Mouse (Mus musculus): Measurements from ENCODE around the gene Pglyrp4. TPM values are rescaled to one million over a fixed set of nuclear protein-coding genes. Genes with fewer than 3 reads are reported as not detected.
"Not testable (repeated sequence)": the region's sequence is repeated elsewhere in the genome, so short reads cannot be mapped to it uniquely, and the experiment has no call there.

Pglyrp4 gene
- not detected in 2 replicates for polyA plus RNA-seq (2015; fragmentation: Nextera tagmentation; extraction: Ambion mirVana)

GRCm38 (mm10) chr3:90726606-90727005, at the start of gene Pglyrp4:
Gene Pglyrp4 (plus strand): TSS chr3:90726906.
- Histone ChIP-seq H3K4me1 (replicated peaks) (no peaks in the 10 kb centered on the region), H3K27me3 (no peaks in the 10 kb centered on the region), H3K4me3 (replicated peaks) (no peak within 1 kb of the TSS), H3K36me3 (no peaks in the 10 kb centered on the region), H3K9ac (replicated peaks) (no peak within 1 kb of the TSS), H3K9me3 (no peaks in the 10 kb centered on the region), H3K27ac (no peak within 1 kb of the TSS), H3K4me2 (replicated peaks) (no peak within 1 kb of the TSS)
- WGBS, result 94% methylated on average over 3 of the region's 3 CpGs
- ATAC-seq, result no peak

- H3K9me3 ChIP-seq, result no peaks in the 10 kb centered on the region
- WGBS, result 68% methylated on average over 3 of the region's 3 CpGs
- no peaks in the 10 kb centered on the region for H3K36me3 ChIP-seq
- H3K4me3 ChIP-seq (replicated peaks), result no peak overlapping the region
- H3K27me3 ChIP-seq, result no peaks in the 10 kb centered on the region
- no peak overlapping the region for H3K4me2 ChIP-seq (replicated peaks)
- H3K9ac ChIP-seq (replicated peaks), result no peak overlapping the region
- no peak overlapping the region for H3K27ac ChIP-seq
- H3K4me1 ChIP-seq (replicated peaks), result no peaks in the 10 kb centered on the region
- no peak for ATAC-seq
Measured at GRCm38 (mm10) chr3:90678656-90679055, 48.0 kb upstream of the Pglyrp4 start.

- WGBS, result 93% methylated on average over 3 of the region's 3 CpGs
- no peak for ATAC-seq
- no peaks in the 10 kb centered on the region for H3K36me3 ChIP-seq
- no peak overlapping the region for H3K4me2 ChIP-seq (replicated peaks)
- H3K9me3 ChIP-seq, result no peaks in the 10 kb centered on the region
- H3K4me1 ChIP-seq (replicated peaks), result no peaks in the 10 kb centered on the region
- H3K27ac ChIP-seq, result no peak overlapping the region
- H3K27me3 ChIP-seq, result no peaks in the 10 kb centered on the region
- H3K9ac ChIP-seq (replicated peaks), result no peak overlapping the region
- no peak overlapping the region for H3K4me3 ChIP-seq (replicated peaks)
Measured at GRCm38 (mm10) chr3:90683929-90684328, 42.8 kb upstream of the Pglyrp4 start.

- no peak for ATAC-seq
- H3K9ac ChIP-seq (replicated peaks), result no peak overlapping the region
- no peaks in the 10 kb centered on the region for H3K36me3 ChIP-seq
- no peaks in the 10 kb centered on the region for H3K4me1 ChIP-seq (replicated peaks)
- H3K4me3 ChIP-seq (replicated peaks), result no peak overlapping the region
- WGBS, result 85% methylated on average over 2 of the region's 2 CpGs
- H3K27ac ChIP-seq, result no peak overlapping the region
- no peak overlapping the region for H3K4me2 ChIP-seq (replicated peaks)
- H3K27me3 ChIP-seq, result no peaks in the 10 kb centered on the region
- H3K9me3 ChIP-seq, result no peaks in the 10 kb centered on the region
Measured at GRCm38 (mm10) chr3:90686835-90687234, 39.9 kb upstream of the Pglyrp4 start.

GRCm38 (mm10) chr3:90693496-90693895, 33.2 kb upstream of the Pglyrp4 start:
- ATAC-seq, result no peak
- Histone ChIP-seq H3K27me3 (no peaks in the 10 kb centered on the region), H3K4me3 (replicated peaks) (no peak overlapping the region), H3K4me1 (replicated peaks) (no peaks in the 10 kb centered on the region), H3K36me3 (no peaks in the 10 kb centered on the region), H3K9ac (replicated peaks) (no peak overlapping the region), H3K27ac (no peak overlapping the region), H3K4me2 (replicated peaks) (no peak overlapping the region), H3K9me3 (no peaks in the 10 kb centered on the region)
- WGBS, result 82% methylated on average over 2 of the region's 2 CpGs

- H3K4me2 ChIP-seq (replicated peaks), result no peak within 1 kb of the TSS
- 69% methylated on average over 3 of the region's 3 CpGs for WGBS
- H3K4me3 ChIP-seq (replicated peaks), result no peak within 1 kb of the TSS
- H3K9ac ChIP-seq (replicated peaks), result no peak within 1 kb of the TSS
- no peak for ATAC-seq
- no peaks in the 10 kb centered on the region for H3K9me3 ChIP-seq
- H3K27ac ChIP-seq, result no peak within 1 kb of the TSS
- H3K27me3 ChIP-seq, result no peaks in the 10 kb centered on the region
- no peaks in the 10 kb centered on the region for H3K36me3 ChIP-seq
- no peaks in the 10 kb centered on the region for H3K4me1 ChIP-seq (replicated peaks)
Measured at GRCm38 (mm10) chr3:90695613-90696012, 31.1 kb upstream of the Pglyrp4 start, which contains the start of gene S100a9. Gene S100a9 (minus strand): TSS chr3:90695721.

GRCm38 (mm10) chr3:90702244-90702643, 24.5 kb upstream of the Pglyrp4 start:
- Histone ChIP-seq H3K36me3 (no peaks in the 10 kb centered on the region), H3K4me3 (replicated peaks) (no peak overlapping the region), H3K27me3 (no peaks in the 10 kb centered on the region), H3K27ac (no peak overlapping the region), H3K4me1 (replicated peaks) (no peaks in the 10 kb centered on the region), H3K9me3 (no peaks in the 10 kb centered on the region), H3K4me2 (replicated peaks) (no peak overlapping the region), H3K9ac (replicated peaks) (no peak overlapping the region)
- ATAC-seq, result no peak
- 88% methylated on average over 2 of the region's 2 CpGs for WGBS

- Histone ChIP-seq H3K36me3 (no peaks in the 10 kb centered on the region), H3K27ac (no peak overlapping the region), H3K27me3 (no peaks in the 10 kb centered on the region), H3K4me3 (replicated peaks) (no peak overlapping the region), H3K9me3 (no peaks in the 10 kb centered on the region), H3K4me2 (replicated peaks) (no peak overlapping the region), H3K9ac (replicated peaks) (no peak overlapping the region), H3K4me1 (replicated peaks) (no peaks in the 10 kb centered on the region)
- peak; percentile 58; the same call in 1 of the 2 replicates for ATAC-seq
- whole genome bisulfite sequencing, result 26% methylated on average over 4 of the region's 4 CpGs
Measured at GRCm38 (mm10) chr3:90708523-90709202, 18.0 kb upstream of the Pglyrp4 start.

GRCm38 (mm10) chr3:90709591-90710460, 16.9 kb upstream of the Pglyrp4 start:
- no peak overlapping the region for H3K9ac ChIP-seq (replicated peaks)
- peak; percentile 58 for ATAC-seq
- no peaks in the 10 kb centered on the region for H3K36me3 ChIP-seq
- H3K4me3 ChIP-seq (replicated peaks), result no peak overlapping the region
- H3K4me1 ChIP-seq (replicated peaks), result no peaks in the 10 kb centered on the region
- H3K9me3 ChIP-seq, result no peaks in the 10 kb centered on the region
- 47% methylated on average over 12 of the region's 12 CpGs for WGBS
- no peak overlapping the region for H3K4me2 ChIP-seq (replicated peaks)
- no peaks in the 10 kb centered on the region for H3K27me3 ChIP-seq
- H3K27ac ChIP-seq, result no peak overlapping the region

GRCm38 (mm10) chr3:90749658-90750057, 23.0 kb downstream of the Pglyrp4 start:
- H3K9me3 ChIP-seq, result no peaks in the 10 kb centered on the region; the same call in none of the 2 replicates
- H3K4me3 ChIP-seq (replicated peaks), result no peak overlapping the region
- 98% methylated on average over 1 of the region's 1 CpGs for WGBS
- no peak for ATAC-seq
- no peak overlapping the region for H3K9ac ChIP-seq (replicated peaks)
- no peaks in the 10 kb centered on the region for H3K4me1 ChIP-seq (replicated peaks)
- no peak overlapping the region for H3K4me2 ChIP-seq (replicated peaks)
- no peak overlapping the region for H3K27ac ChIP-seq
- no peaks in the 10 kb centered on the region for H3K27me3 ChIP-seq
- H3K36me3 ChIP-seq, result no peaks in the 10 kb centered on the region

GRCm38 (mm10) chr3:90777776-90778175, 51.1 kb downstream of the Pglyrp4 start, which contains the start of gene Gm5849:
Gene Gm5849 (minus strand): TSS chr3:90777876.
- not testable (repeated sequence) for H3K27me3 ChIP-seq; H3K4me2 ChIP-seq (replicated peaks); H3K36me3 ChIP-seq; H3K4me3 ChIP-seq (replicated peaks); H3K9me3 ChIP-seq; H3K9ac ChIP-seq (replicated peaks); H3K4me1 ChIP-seq (replicated peaks); H3K27ac ChIP-seq; ATAC-seq
- 90% methylated on average over 1 of the region's 1 CpGs for WGBS
